Mouse (Mus musculus): ENCODE data around the gene Tuba4a. TPM values are rescaled to one million over a fixed set of nuclear protein-coding genes. Genes with fewer than 3 reads are reported as not detected.

Tuba4a gene
- total RNA-seq, 1 experiment from 2014 or later: 133 TPM

DNA sequence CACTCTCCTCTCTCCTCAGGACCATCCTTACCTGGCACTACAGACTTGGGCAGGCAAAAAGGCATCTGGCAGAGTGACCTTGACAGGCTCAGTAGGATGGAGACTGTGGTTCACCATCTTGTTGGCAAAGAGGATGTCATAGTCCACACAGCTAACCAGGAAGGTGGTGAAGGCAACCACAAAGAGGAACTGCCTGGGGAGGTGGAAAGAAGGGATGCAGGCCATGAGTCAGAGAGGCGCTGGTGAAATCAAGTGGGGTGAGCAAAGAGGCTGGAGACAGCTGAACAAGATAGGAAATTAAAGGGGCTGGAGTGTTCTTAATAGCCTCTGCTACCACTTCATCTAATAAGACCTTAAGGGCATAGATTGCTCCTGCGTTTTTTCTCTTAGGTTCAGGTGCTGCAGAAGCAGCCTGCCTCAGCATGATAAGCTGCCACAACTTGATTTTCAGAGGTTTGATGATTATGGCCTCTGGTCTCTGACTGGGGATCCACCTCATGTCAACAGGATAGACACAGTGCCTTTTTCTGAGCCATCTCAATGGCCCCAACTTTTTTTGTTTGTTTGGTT lies 31.7 kb downstream of the Tuba4a start:
- peak; percentile 68 to 71 for ATAC-seq (replicated peaks in 1 of 2; ENCODE audit: insufficient read depth in 1 of 2, low FRiP score in 2 of 2, low TSS enrichment in 1 of 2, low read depth in 1 of 2, poor library complexity in 2 of 2, severe bottlenecking in 2 of 2)

DNA sequence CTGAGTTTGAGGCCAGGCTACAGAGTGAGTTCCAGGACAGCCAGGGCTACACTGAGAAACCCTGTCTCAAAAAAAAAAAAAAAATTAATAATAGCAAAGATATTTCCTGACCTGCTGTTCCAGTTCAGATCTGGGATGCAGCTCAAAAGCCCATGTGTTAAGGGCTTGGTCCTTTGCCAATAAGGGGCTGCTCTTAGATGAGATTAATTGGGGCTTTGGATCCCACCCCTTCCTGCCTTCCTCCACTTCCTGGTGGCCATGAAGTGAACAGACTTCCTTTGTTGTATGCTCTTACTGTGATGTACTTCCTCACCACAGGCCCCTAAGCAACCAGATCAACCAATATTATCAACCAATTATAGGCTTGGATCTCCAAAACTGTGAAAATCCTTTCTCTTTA lies 32.5 kb downstream of the Tuba4a start:
- ATAC-seq (replicated peaks in 1 of 2; ENCODE audit: insufficient read depth in 1 of 2, low FRiP score in 2 of 2, low TSS enrichment in 1 of 2, low read depth in 1 of 2, poor library complexity in 2 of 2, severe bottlenecking in 2 of 2): no peak

DNA sequence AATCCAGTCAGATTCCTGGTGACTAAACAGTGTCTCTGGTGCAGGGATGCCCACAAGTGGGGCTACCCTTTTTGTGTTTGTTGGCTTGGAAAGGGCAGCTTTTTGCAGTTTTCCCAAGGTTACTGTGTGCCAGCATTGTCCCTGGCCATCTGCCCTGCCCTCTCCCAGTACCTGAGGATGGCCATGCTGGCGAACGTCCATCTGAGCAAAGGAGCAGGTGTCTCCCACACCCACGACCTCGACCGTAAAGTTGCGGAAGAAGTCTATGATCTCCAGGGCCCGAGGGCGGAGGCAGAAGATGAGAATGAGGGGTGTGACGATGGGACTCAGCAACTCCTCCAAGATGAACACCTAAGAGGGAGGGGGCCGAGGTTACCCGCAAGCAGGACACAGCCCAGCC lies 34.2 kb downstream of the Tuba4a start:
- no peak for ATAC-seq (replicated peaks in 1 of 2; ENCODE audit: insufficient read depth in 1 of 2, low FRiP score in 2 of 2, low TSS enrichment in 1 of 2, low read depth in 1 of 2, poor library complexity in 2 of 2, severe bottlenecking in 2 of 2)

DNA sequence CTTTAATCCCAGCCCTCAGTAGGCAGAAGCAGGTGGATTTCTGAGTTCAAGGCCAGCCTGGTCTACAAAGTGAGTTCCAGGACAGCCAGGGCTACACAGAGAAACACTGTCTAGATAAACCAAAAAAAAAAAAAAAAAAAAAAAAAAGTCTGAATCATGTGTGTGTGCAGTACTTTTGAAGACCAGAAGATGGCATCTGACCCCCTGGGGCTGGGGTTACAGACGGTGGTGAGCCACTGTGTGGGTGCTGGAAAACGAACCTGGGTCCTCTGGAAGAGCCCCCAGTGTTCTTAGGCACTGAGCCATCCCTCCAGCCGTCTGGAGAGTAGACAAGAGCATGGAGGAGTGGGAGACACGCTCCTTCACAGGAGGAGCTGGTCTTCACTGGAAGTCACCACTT lies 37.5 kb downstream of the Tuba4a start:
- ATAC-seq (replicated peaks in 1 of 2; ENCODE audit: insufficient read depth in 1 of 2, low FRiP score in 2 of 2, low TSS enrichment in 1 of 2, low read depth in 1 of 2, poor library complexity in 2 of 2, severe bottlenecking in 2 of 2): no peak

DNA sequence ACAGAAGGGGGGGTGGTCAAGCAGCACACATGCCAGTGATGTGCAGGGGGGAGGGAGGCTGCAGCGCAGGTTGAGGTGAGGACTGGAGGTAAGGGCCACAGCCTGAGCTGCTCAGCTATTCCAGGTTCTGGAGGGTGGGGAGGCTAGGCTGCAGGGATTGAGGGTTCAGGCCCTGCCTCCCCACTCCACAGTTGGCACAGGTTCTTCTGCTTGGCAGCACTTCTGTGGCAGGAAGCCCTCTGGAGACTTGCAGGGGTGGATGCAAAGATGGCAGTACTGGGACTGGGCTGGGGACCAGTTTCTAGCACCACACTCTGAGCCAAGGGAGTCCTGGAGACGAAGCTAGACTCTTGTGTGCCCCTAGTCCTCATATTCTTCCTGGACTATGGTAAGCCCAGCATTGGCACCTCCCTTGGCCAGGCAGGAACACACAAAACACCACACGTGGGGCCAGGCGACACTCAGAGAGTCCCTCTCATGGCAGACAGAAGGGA lies 38.2 kb downstream of the Tuba4a start:
- ATAC-seq (replicated peaks in 1 of 2; ENCODE audit: insufficient read depth in 1 of 2, low FRiP score in 2 of 2, low TSS enrichment in 1 of 2, low read depth in 1 of 2, poor library complexity in 2 of 2, severe bottlenecking in 2 of 2): no peak

DNA sequence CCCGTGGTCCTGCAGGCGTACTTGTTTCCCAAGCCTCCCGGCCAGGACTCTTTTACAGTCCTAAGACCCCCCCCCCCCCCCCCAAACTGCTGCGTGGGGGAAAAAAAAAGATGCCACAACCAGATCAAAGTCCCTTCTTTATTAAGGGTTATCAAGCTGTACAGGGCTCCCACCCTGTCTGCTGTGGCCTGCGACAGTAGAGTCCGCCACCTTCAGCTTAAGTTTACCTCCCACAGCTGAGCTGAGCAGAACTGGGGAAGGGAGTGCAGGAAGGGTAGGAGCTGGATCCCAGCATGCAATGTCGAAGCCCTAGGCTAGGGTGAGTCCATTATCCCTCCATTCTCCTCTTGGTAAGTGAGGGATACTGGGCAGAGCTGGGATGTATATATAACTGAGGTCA lies 38.9 kb downstream of the Tuba4a start:
- no peak for ATAC-seq (replicated peaks in 1 of 2; ENCODE audit: insufficient read depth in 1 of 2, low FRiP score in 2 of 2, low TSS enrichment in 1 of 2, low read depth in 1 of 2, poor library complexity in 2 of 2, severe bottlenecking in 2 of 2)

DNA sequence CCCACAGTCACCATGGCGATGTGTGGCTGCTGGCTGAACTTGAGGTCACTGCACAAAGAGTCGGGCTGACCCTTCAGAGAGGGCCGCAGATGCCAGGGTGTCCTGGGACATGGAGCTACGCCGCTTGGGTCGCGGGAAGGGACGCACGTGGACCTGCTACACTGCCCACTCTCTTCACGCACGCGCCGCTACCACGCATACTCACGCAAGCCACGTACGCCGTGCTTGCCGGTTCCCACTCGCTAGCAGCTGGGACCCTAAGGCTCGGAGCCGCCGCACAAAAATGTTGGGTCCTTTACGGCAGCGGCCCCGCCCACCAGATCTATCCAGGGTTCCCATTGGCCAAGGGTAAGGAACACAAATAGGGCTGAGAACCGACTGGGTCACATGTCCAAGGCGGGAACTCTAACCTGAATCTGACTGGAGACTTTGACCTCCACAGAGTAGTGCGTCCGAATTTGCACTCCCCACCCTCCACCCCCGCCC lies 39.5 kb downstream of the Tuba4a start, which contains the start of gene Abcb6:
Gene Abcb6, minus strand, starts transcription at position 288 of the 486 bp plus-strand sequence.
- peak; percentile 74 to 88 for ATAC-seq (replicated peaks in 1 of 2; ENCODE audit: insufficient read depth in 1 of 2, low FRiP score in 2 of 2, low TSS enrichment in 1 of 2, low read depth in 1 of 2, poor library complexity in 2 of 2, severe bottlenecking in 2 of 2)

DNA sequence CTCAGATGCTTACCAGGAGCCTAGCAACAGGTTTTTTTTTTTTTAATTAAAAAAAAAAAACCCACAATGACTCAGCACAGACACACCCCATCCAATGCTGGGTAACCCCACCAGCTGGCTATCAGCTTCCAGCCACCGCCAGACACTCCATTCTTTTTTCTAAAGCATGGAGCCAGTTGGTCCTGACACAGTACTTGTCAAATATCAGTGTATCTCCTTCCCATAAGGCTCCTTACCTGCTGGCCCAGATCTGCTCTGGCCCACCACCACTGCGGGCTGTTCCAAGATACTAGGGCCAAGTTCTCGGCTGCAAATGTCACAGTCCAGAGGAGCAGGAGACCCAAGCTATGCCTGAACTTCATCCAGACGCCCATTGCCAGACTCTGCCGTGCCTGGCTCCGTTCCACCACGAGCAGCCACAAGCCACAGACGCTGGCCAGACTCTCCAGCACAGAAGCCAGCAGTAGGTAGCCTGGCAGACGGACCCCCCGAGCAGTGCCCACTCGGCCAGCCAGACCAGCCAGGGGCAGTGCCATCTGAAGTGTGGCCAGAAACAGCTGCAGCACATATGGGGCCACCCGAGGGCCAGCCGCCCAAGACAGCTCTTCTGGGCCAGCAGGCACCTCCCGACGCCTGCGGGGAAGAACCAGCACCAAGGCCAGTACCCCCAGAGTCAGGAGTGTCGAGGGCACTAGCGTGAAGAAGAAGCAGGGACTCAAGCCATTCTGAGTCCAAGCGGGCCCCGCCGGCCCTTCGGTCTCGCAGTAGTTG lies 40.1 kb downstream of the Tuba4a start:
- ATAC-seq (replicated peaks in 1 of 2; ENCODE audit: insufficient read depth in 1 of 2, low FRiP score in 2 of 2, low TSS enrichment in 1 of 2, low read depth in 1 of 2, poor library complexity in 2 of 2, severe bottlenecking in 2 of 2): peak; percentile 46 to 74

DNA sequence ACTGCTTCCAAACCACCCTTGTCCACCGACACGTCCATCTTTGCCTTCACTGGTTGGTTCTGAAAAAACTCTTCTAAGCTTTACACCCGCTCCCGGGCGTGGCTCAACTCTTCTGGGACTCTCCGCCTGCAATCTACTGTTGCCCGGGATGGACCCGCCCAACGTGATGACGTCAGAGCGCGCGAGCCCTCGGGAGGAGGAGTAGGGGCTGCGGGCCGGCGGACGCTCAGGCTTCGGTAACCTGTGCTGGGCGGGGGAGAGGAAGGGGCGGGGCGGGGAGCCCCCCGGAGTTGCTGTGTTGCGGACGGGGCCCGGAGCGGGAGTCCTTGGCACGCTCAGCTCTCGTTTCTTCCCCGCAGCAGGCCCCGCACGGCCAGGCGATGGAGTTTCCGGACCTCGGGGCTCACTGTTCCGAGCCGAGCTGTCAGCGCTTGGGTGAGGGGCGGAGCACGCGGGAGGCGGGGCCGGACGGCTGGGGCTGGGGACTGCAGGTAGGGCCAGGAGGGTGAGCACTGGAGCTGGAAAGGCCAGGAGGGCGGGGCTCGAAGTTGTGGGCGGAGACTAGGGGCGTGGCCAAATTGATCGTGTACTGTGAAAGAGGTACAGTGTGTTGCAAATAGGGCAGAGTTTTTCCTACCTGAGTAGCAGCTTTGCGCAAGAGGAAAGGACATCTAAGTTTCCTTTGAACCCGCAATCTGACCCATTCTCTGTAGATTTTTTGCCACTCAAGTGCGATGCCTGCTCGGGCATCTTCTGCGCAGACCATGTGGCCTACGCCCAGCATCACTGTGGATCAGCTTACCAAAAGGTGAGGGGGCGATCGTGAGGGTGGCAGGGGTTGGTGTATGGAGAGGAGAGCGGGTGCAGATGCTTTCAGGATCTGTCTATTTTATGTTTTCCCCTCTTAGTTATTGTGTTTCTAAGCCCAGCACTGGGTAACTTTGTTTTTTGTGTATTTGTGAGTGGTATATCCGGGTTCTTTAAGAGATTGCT lies 50.9 kb downstream of the Tuba4a start, which contains the start of gene Zfand2b:
Gene Zfand2b, plus strand, starts transcription at position 175 of the 993 bp plus-strand sequence.
- ATAC-seq (replicated peaks in 1 of 2; ENCODE audit: insufficient read depth in 1 of 2, low FRiP score in 2 of 2, low TSS enrichment in 1 of 2, low read depth in 1 of 2, poor library complexity in 2 of 2, severe bottlenecking in 2 of 2): peak; percentile 92 to 93

DNA sequence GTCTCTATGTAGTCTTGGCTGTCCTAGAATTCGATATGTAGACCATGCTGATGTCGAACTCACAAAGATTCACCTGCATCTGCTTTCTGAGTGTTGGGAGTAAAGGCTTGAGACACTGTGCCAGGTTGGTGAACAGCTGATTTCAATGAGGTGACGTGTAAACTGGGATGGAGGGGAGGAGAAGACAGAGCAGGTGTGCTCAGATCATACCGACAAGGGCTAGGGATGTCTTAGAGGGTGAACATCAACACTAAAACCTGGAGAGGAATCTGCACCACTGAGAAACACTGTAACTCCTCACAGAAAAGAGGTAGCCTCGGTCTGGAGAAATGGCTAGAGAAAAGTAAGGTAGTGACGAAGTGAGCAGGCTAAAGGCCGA lies 51.6 kb downstream of the Tuba4a start:
- peak in 1 of 2 experiments; percentile 3; a peak in 1 of 4 replicates for ATAC-seq (replicated peaks in 1 of 2; ENCODE audit: insufficient read depth in 1 of 2, low FRiP score in 2 of 2, low TSS enrichment in 1 of 2, low read depth in 1 of 2, poor library complexity in 2 of 2, severe bottlenecking in 2 of 2)

Other genes starting within 250 kb of the Tuba4a start
- 6.5 and 11.6 TPM in 2 replicates for gene Nhej1, start 94.7 kb downstream of the Tuba4a start, total RNA-seq (2017)
- not detected in 2 replicates for gene Slc23a3, start 86.0 kb downstream of the Tuba4a start, total RNA-seq (2017)
- 37.5 and 44.3 TPM in 2 replicates for gene Cnppd1, start 77.2 kb downstream of the Tuba4a start, total RNA-seq (2017)
- gene Retreg2, start 77.1 kb downstream of the Tuba4a start, total RNA-seq (2017): 43.2 and 60.9 TPM in 2 replicates
- gene Zfand2b, start 51.2 kb downstream of the Tuba4a start, total RNA-seq (2017): 38.0 and 43.7 TPM in 2 replicates
- 3.4 and 6.2 TPM in 2 replicates for gene Abcb6, start 39.5 kb downstream of the Tuba4a start, total RNA-seq (2017)
- gene Ankzf1, start 27.7 kb downstream of the Tuba4a start, total RNA-seq (2017): 33.5 and 34.6 TPM in 2 replicates
- gene Atg9a, start 27.7 kb downstream of the Tuba4a start, total RNA-seq (2017): 7.5 and 11.1 TPM in 2 replicates
- gene Glb1l, start 9.1 kb downstream of the Tuba4a start, total RNA-seq (2017): 13.3 and 23.6 TPM in 2 replicates
- gene Stk16, start 9.0 kb downstream of the Tuba4a start, total RNA-seq (2017): 79.1 and 86.0 TPM in 2 replicates
- gene A630095N17Rik, start 12.2 kb upstream of the Tuba4a start, total RNA-seq (2017): 2.6 TPM in 1 of 2 replicates, not detected in the other
- 12.5 and 15.4 TPM in 2 replicates for gene Dnajb2, start 16.5 kb upstream of the Tuba4a start, total RNA-seq (2017)
- gene Ptprn, start 44.6 kb upstream of the Tuba4a start, total RNA-seq (2017): not detected in 2 replicates
- not detected in 2 replicates for gene Resp18, start 58.5 kb upstream of the Tuba4a start, total RNA-seq (2017)
- 39.8 and 43.1 TPM in 2 replicates for gene Dnpep, start 98.1 kb upstream of the Tuba4a start, total RNA-seq (2017)
- gene Des, start 140.5 kb upstream of the Tuba4a start, total RNA-seq (2017): not detected in 2 replicates
- 2.4 and 3.9 TPM in 2 replicates for gene Speg, start 155.4 kb upstream of the Tuba4a start, total RNA-seq (2017)
- gene Gmppa, start 216.1 kb upstream of the Tuba4a start, total RNA-seq (2017): 70.0 and 84.8 TPM in 2 replicates
- not detected in 2 replicates for gene Asic4, start 230.6 kb upstream of the Tuba4a start, total RNA-seq (2017)